Mouse (Mus musculus): ENCODE measurements around the gene Gstt4.

Gstt4 gene

GRCm38 (mm10) chr10:75835761-75836531, 13.6 kb upstream of the Gstt4 start:
- DNase-seq (ENCODE audit: extremely low spot score): no peak

- no peak for DNase-seq (ENCODE audit: extremely low spot score)
Measured at GRCm38 (mm10) chr10:75835307-75835706, 13.0 kb upstream of the Gstt4 start.

GRCm38 (mm10) chr10:75834721-75835120, 12.4 kb upstream of the Gstt4 start:
- DNase-seq (ENCODE audit: extremely low spot score): no peak

GRCm38 (mm10) chr10:75834250-75834649, 11.9 kb upstream of the Gstt4 start:
- no peak for DNase-seq (ENCODE audit: extremely low spot score)

- DNase-seq (ENCODE audit: extremely low spot score): no peak
Measured at GRCm38 (mm10) chr10:75833456-75834080, 11.2 kb upstream of the Gstt4 start.

- DNase-seq (ENCODE audit: extremely low spot score): no peak
Measured at GRCm38 (mm10) chr10:75832272-75832895, 10.0 kb upstream of the Gstt4 start.

GRCm38 (mm10) chr10:75830275-75830670, 7.9 kb upstream of the Gstt4 start:
- DNase-seq (ENCODE audit: extremely low spot score): no peak

GRCm38 (mm10) chr10:75829529-75830274, 7.4 kb upstream of the Gstt4 start:
- DNase-seq (ENCODE audit: extremely low spot score): no peak

- DNase-seq (ENCODE audit: extremely low spot score): no peak
Measured at GRCm38 (mm10) chr10:75828500-75828931, 6.2 kb upstream of the Gstt4 start.

- no peak for DNase-seq (ENCODE audit: extremely low spot score)
Measured at GRCm38 (mm10) chr10:75827668-75828360, 5.5 kb upstream of the Gstt4 start.

GRCm38 (mm10) chr10:75824530-75824929, 2.2 kb upstream of the Gstt4 start:
- DNase-seq (ENCODE audit: extremely low spot score): no peak

DNA sequence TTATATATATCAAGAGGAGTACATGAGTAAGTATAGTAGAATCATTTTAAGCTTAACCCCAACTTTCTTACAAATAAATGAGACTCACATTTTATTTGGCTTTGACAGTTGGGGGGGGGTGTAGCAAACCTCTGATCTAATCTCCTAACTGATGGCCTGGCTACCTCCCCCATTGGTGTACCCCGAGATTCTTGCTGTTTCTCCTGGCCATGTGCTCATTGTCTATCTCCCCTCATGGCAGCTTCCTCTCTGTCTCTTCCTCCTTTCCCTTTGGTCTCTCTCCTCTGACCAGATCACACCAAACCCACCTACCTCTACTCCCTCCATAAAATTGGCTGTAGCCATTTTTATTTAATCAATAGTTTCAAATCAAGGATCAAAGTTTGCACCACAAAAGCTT, 1.4 kb upstream of the Gstt4 start:
- DNase-seq (ENCODE audit: extremely low spot score): no peak

- no peak for DNase-seq (ENCODE audit: extremely low spot score)
Measured at GRCm38 (mm10) chr10:75819882-75820281, 2.5 kb downstream of the Gstt4 start.

DNA sequence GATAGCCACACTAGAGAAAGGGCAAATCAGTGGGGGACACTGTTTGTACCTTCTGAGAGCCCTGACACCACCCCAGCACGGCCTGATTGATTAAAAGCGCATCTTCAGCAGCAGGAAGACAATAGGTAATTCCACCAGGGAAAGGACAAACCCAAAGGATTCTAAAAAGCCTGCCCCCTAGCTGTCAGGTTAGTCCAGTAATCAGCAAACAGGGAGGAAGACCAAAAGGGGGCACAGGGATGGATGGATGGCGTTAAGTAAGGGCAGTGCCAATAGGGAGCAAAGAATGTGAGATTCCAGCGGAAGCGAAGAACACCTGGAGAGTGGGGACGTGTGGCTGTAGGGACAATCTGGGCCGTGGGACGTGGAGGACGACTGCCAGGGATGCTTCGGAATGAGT, 3.7 kb downstream of the Gstt4 start:
- no peak for DNase-seq (ENCODE audit: extremely low spot score)

GRCm38 (mm10) chr10:75804217-75804616, 18.1 kb downstream of the Gstt4 start:
- no peak for DNase-seq (ENCODE audit: extremely low spot score)

DNA sequence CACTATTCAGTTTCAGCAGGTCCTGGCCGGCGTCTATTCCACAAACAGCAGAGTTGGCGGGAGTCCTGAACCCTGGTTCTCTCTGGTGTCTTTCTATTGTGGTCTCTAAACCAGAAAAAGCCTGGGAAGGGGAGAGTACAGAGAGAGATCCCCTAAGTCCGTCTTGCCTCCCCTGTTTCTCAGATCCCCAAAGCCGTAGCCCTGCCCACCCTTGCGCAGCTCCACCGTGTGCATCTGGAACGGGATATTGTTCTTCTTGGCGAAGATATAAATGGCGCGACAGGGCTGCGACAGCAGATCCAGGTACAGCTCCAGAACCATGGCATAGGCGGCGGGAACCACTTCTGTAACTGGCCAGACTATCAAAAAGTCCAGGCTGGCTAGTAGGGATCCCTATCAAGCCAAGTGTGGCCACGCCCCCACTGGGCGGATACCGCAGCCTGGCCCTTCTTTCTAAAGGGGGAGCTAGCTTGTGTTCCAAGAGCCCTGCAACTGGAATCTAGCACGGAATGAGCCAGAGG, 24.1 kb downstream of the Gstt4 start, which contains the start of gene Gstt1:
Gstt1 (minus strand) TSS at position 409 of the 521 bp plus-strand sequence.
- DNase-seq (ENCODE audit: extremely low spot score): no peak

- DNase-seq (ENCODE audit: extremely low spot score): peak; percentile 27
Measured at GRCm38 (mm10) chr10:75797619-75798175, 24.6 kb downstream of the Gstt4 start.

DNA sequence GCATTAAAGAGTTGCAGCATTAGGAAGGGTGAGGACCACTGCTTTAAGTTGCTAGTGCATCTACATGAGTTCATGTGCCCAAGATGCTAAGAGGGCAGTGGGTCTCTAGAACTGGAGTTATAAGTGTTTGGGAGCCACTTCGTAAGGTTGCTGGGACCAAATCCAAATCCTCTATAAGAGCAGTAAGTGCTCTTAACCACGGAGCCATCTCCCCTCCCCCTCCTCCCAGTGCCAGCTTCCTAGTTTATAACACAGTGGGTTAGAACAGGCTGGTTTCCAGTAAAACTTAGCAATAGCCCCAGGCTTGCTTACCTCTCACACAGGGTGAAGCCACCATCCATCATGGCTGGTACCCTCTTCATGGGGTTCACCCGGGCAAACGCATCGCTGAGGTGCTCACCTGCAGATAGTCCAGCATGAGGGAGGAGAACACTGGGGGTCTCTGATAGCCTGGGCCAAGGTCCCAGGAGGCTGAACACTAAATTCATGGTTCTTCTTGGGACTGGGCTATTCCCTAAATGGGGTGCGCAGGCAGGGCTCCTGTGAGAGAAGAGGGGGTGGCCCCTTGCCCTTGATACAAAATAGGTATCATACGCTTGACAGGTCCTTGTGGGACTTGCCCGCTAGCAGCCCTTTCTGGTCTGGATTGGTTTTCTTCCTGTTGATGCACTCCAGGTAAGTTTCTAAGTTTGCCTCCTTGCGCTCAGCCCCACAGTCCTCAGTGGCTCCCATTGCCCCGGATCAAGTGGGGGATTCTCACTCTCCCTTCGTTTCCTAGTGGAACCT, 25.4 kb downstream of the Gstt4 start:
- DNase-seq (ENCODE audit: extremely low spot score): no peak

GRCm38 (mm10) chr10:75794880-75795279, 27.5 kb downstream of the Gstt4 start:
- peak; percentile 28 for DNase-seq (ENCODE audit: extremely low spot score)

GRCm38 (mm10) chr10:75790773-75791172, 31.6 kb downstream of the Gstt4 start:
- no peak for DNase-seq (ENCODE audit: extremely low spot score)

All from embryo, embryonic 9.5 days (tissue).